Mouse (Mus musculus): Measurements from ENCODE around the gene Scai. TPM values are rescaled to one million over a fixed set of nuclear protein-coding genes. Genes with fewer than 3 reads are reported as not detected.
"Not testable (repeated sequence)": the region's sequence is repeated elsewhere in the genome, so short reads cannot be mapped to it uniquely, and the experiment has no call there.

Scai gene
- polyA plus RNA-seq, 1 experiment from 2014 or later, result 11.3 TPM

GRCm38 (mm10) chr2:39140586-39141455, 49.7 kb downstream of the Scai start:
- in situ Hi-C loops (cut with MboI; ENCODE audit: low pct_unique_long_range_greater_than_20kb), result no loop called here
- DNase-seq (ENCODE audit: low read depth, low spot score), result no peak
- CTCF ChIA-PET, result interaction anchor here (1.2 kb wide), 1 partner anchor 16 kb away, joined by 3 read pairs; no protein-coding TSS in a partner anchor
- POLR2A ChIA-PET, result no interaction called here
- no peak for ATAC-seq
- H3K27me3 ChIP-seq, result no peaks in the 10 kb centered on the region
- no peak for TF ChIP-seq CTCF (IDR thresholded peaks at IDR 0.05)

- no peaks in the 10 kb centered on the region for H3K27me3 ChIP-seq
- TF ChIP-seq CTCF (IDR thresholded peaks at IDR 0.05), result no peak
- CTCF ChIA-PET, result interaction anchor here (1.4 kb wide), 1 partner anchor 15 kb away, joined by 3 read pairs; no protein-coding TSS in a partner anchor
- ATAC-seq (no peak), DNase-seq (ENCODE audit: low read depth, low spot score) (no peak)
- in situ Hi-C loops (cut with MboI; ENCODE audit: low pct_unique_long_range_greater_than_20kb), result no loop called here
- POLR2A ChIA-PET, result interaction anchor here (0.6 kb wide), 1 partner anchor 66 kb away, joined by 5 read pairs; no protein-coding TSS in a partner anchor
Observed at GRCm38 (mm10) chr2:39129526-39130326, 60.8 kb downstream of the Scai start.

- in situ Hi-C loops (cut with MboI; ENCODE audit: low pct_unique_long_range_greater_than_20kb), result loop anchor here (25.0 kb wide), 1 partner anchor 238 kb away; no protein-coding TSS in a partner anchor
- ChIA-PET POLR2A (no interaction called here), CTCF (no interaction called here)
- no peak for TF ChIP-seq CTCF (IDR thresholded peaks at IDR 0.05)
- ATAC-seq (no peak), DNase-seq (ENCODE audit: low read depth, low spot score) (no peak)
- H3K27me3 ChIP-seq, result no peaks in the 10 kb centered on the region
Observed at GRCm38 (mm10) chr2:39124167-39124566, 66.4 kb downstream of the Scai start.

GRCm38 (mm10) chr2:39121137-39121536, 69.4 kb downstream of the Scai start:
- ChIA-PET POLR2A (no interaction called here), CTCF (no interaction called here)
- DNase-seq (ENCODE audit: low read depth, low spot score) (no peak), ATAC-seq (no peak)
- H3K27me3 ChIP-seq, result no peaks in the 10 kb centered on the region
- TF ChIP-seq CTCF (IDR thresholded peaks at IDR 0.05), result no peak
- in situ Hi-C loops (cut with MboI; ENCODE audit: low pct_unique_long_range_greater_than_20kb), result loop anchor here (25.0 kb wide), 1 partner anchor 241 kb away; no protein-coding TSS in a partner anchor

GRCm38 (mm10) chr2:39116583-39116982, 74.0 kb downstream of the Scai start:
- no peaks in the 10 kb centered on the region for H3K27me3 ChIP-seq
- in situ Hi-C loops (cut with MboI; ENCODE audit: low pct_unique_long_range_greater_than_20kb), result loop anchor here (25.0 kb wide), 1 partner anchor 246 kb away; no protein-coding TSS in a partner anchor
- TF ChIP-seq CTCF (IDR thresholded peaks at IDR 0.05), result no peak
- ChIA-PET POLR2A (no interaction called here), CTCF (interaction anchor here (0.6 to 1.4 kb wide), 2 partner anchors 10 to 46 kb away, joined by 3 to 4 read pairs; no protein-coding TSS in a partner anchor)
- no peak for DNase-seq (ENCODE audit: low read depth, low spot score)
- no peak for ATAC-seq

- ATAC-seq (no peak), DNase-seq (ENCODE audit: low read depth, low spot score) (no peak)
- in situ Hi-C loops (cut with MboI; ENCODE audit: low pct_unique_long_range_greater_than_20kb), result loop anchor here (25.0 kb wide), 1 partner anchor 248 kb away; no protein-coding TSS in a partner anchor
- CTCF ChIA-PET, result interaction anchor here (1.7 kb wide), 1 partner anchor 10 kb away, joined by 7 read pairs; no protein-coding TSS in a partner anchor
- TF ChIP-seq CTCF (IDR thresholded peaks at IDR 0.05), result no peak
- no peaks in the 10 kb centered on the region for H3K27me3 ChIP-seq
- POLR2A ChIA-PET, result no interaction called here
Observed at GRCm38 (mm10) chr2:39114093-39114492, 76.4 kb downstream of the Scai start.

GRCm38 (mm10) chr2:39110514-39110913, 80.0 kb downstream of the Scai start:
- POLR2A ChIA-PET, result no interaction called here
- TF ChIP-seq CTCF (IDR thresholded peaks at IDR 0.05), result no peak
- in situ Hi-C loops (cut with MboI; ENCODE audit: low pct_unique_long_range_greater_than_20kb), result loop anchor here (25.0 kb wide), 1 partner anchor 252 kb away; no protein-coding TSS in a partner anchor
- H3K27me3 ChIP-seq, result no peaks in the 10 kb centered on the region
- ATAC-seq, result no peak
- CTCF ChIA-PET, result no interaction called here
- DNase-seq (ENCODE audit: low read depth, low spot score), result no peak

- in situ Hi-C loops (cut with MboI; ENCODE audit: low pct_unique_long_range_greater_than_20kb), result loop anchor here (25.0 kb wide), 1 partner anchor 253 kb away; no protein-coding TSS in a partner anchor
- ATAC-seq; DNase-seq (ENCODE audit: low read depth, low spot score); H3K27me3 ChIP-seq; POLR2A ChIA-PET: not testable (repeated sequence)
- CTCF ChIA-PET, result interaction anchor here (1.3 kb wide), 1 partner anchor 10 kb away, joined by 4 read pairs; no protein-coding TSS in a partner anchor
Observed at GRCm38 (mm10) chr2:39109712-39110111, 80.8 kb downstream of the Scai start.

- in situ Hi-C loops (cut with MboI; ENCODE audit: low pct_unique_long_range_greater_than_20kb), result loop anchor here (25.0 kb wide), 1 partner anchor 262 kb away; no protein-coding TSS in a partner anchor
- CTCF ChIA-PET; POLR2A ChIA-PET; H3K27me3 ChIP-seq; ATAC-seq; DNase-seq (ENCODE audit: low read depth, low spot score): not testable (repeated sequence)
Observed at GRCm38 (mm10) chr2:39099951-39100350, 90.6 kb downstream of the Scai start.

GRCm38 (mm10) chr2:39097993-39098392, 92.5 kb downstream of the Scai start:
- H3K27me3 ChIP-seq, result no peaks in the 10 kb centered on the region
- ChIA-PET POLR2A (interaction anchor here (0.7 to 1.0 kb wide), 2 partner anchors 34 to 40 kb away, joined by 3 to 4 read pairs; no protein-coding TSS in a partner anchor), CTCF (interaction anchor here (0.6 to 1.6 kb wide), 6 partner anchors 8 to 97 kb away, joined by 3 to 5 read pairs (median 3); no protein-coding TSS in a partner anchor)
- DNase-seq (ENCODE audit: low read depth, low spot score) (no peak), ATAC-seq (no peak)
- in situ Hi-C loops (cut with MboI; ENCODE audit: low pct_unique_long_range_greater_than_20kb), result no loop called here
- peak; percentile 47 for TF ChIP-seq CTCF (IDR thresholded peaks at IDR 0.05)
